Mouse (Mus musculus) hematopoietic stem cell, adult 5-6 weeks (primary cell): ENCODE measurements around the gene Slc25a16. TPM values are rescaled to one million over a fixed set of nuclear protein-coding genes. Genes with fewer than 3 reads are reported as not detected.
A peak's percentile ranks its signal among the peaks of the same experiment; 100 is the strongest.
"Not testable (repeated sequence)": the region's sequence is repeated elsewhere in the genome, so short reads cannot be mapped to it uniquely, and the experiment has no call there.

Experiments used
- ATAC-seq, 2 experiments: fragments of 125-278 bp in 1 of 2; replicated peaks in 1 of 2; 2 replicates each; pipeline ENCODE4 v1.8.0; 2016 to 2017; ENCODE audit warnings: inconsistent platforms in 2 of 2, mild to moderate bottlenecking in 2 of 2, moderate number of reproducible peaks in 2 of 2, low read depth in 1 of 2, moderate TSS enrichment in 1 of 2; ENCODE audit not compliant: low FRiP score in 2 of 2, poor library complexity in 2 of 2, severe bottlenecking in 2 of 2, insufficient read depth in 1 of 2, low TSS enrichment in 1 of 2
- total RNA-seq: library from RNA; stranded (forward); fragments of 172-1452, 232-1000 nt; gene quantifications from 2 replicates; pipeline ENCODE4 v1.2.3, GENCODE M21; 2017

The Slc25a16 gene
- total RNA-seq, 1 experiment from 2014 or later = 12.9 TPM

DNA sequence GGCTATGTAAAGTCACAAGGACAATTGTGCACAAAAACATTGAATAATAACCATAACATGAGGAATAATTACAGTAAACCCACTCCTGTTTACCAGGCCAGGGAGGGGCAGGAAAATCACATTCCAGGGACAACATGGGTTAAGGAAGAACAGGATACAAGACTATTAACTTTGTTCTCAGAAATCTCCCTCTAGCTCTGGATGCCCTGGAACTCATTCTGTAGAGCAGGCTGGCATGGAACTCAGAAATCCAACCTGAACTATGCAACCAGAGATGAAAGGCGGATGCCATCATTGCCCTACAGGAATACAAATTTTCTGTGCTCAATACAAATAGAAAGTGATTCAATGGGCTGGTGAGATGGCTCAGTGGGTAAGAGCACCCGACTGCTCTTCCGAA, 23.0 kb upstream of the Slc25a16 start:
- ATAC-seq = no peak

DNA sequence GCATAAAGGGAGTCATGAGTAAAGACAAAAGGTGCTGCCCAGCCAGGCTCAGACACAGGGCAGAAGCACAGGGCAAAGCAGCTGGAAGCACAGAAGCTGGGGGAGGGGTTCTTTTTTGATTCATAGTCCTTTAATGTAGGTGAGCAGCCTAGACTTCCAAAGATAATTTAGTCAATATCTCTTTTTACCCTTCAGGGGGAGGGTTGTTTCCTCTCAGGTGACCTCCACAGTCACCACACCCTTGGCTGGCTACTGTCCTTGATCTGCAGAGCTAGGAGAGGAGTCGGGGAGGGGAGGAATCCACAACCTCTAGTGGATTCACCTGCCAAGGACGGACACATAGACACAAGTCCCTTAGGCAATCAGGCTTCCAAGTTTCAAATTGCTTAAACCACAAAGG, 22.4 kb upstream of the Slc25a16 start:
- no peak for ATAC-seq

DNA sequence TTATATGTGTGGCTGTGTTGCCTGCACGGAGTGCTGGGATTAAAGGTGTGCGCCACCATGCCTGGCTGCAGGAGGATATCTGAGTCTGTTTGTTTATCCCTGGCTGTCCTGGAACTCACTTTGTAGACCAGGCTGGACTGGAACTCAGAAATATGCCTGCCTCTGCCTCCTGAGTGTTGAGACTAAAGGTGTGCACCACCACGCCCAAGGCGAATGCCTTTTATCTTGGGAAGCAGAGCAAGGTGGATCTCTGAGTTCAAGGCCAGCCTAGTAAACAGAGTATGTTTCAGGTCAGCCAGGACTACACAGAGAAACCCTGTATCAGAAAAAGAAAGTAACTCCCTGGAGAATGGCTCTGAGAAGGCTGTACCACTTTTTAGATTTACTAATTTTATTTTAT, 20.3 kb upstream of the Slc25a16 start:
- no peak for ATAC-seq

DNA sequence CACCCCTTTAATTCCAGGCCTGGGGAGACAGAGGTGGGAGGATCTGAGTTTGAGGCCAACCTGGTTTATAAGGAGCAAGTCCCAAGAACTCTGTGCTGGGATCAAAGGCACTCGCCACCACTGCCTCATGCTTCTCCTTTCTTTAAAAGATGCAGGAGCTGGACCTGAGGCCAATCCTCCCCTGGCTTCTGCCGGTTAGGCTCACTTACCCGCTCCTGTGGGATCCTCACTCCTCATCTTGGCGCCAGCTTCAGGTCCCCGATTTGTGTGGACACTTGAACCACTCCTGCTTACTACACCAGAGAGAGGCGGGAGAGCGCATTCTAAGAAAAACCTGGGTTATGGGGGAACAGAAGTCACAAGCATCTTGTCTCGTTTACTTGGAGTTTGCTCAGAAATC, 18.6 kb upstream of the Slc25a16 start:
- no peak for ATAC-seq

- ATAC-seq = no peak
These were observed 17.6 kb upstream of the Slc25a16 start for GRCm38 (mm10) chr10:62902829-62903228.

DNA sequence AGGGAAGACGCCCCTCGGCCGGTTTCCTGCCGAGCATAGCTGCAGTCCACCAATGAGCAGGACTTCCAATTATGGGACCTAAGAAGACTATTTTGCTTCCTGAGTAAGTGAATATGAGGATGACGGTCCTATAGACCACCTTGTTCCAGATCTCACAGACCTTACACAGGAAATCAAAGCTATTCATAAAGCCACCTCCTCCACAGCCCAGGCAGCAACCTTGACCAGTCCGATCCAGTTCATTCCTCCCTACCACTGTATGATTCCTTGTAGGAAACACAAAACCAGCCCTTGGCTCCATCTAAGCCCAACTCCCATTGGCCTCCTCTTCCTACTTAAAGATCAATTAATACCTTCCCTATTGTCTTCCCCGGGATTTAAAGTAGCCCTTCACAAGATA, 14.1 kb upstream of the Slc25a16 start:
- ATAC-seq = no peak

- not testable (repeated sequence) for ATAC-seq
These were observed 11.5 kb upstream of the Slc25a16 start, which contains the start of gene Tet1 for GRCm38 (mm10) chr10:62908896-62909295. Gene Tet1 (minus strand): TSS chr10:62908996.

- ATAC-seq = peak; percentile 51 to 56; a peak in 3 of 4 replicates
These were observed 9.3 kb upstream of the Slc25a16 start for GRCm38 (mm10) chr10:62911120-62911519.

DNA sequence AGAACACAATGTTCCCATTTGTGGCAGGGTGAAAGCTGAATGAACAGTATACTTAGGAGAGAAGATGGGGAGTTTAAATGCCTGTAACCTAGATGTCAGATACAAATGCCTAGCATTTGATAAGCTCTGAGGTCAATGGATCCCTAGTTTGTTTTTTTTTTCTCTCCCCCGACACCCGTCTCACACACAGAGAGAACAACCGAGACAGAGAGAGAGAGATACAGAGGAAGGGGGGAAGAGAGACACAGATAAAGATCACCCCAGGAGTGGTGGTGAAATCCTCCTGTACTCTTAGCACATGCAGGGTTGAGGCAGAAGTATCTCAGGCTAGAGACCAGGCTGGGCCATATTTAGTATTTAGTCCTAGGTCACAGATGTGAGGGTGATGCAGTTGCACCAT, 1.4 kb upstream of the Slc25a16 start:
- no peak for ATAC-seq

DNA sequence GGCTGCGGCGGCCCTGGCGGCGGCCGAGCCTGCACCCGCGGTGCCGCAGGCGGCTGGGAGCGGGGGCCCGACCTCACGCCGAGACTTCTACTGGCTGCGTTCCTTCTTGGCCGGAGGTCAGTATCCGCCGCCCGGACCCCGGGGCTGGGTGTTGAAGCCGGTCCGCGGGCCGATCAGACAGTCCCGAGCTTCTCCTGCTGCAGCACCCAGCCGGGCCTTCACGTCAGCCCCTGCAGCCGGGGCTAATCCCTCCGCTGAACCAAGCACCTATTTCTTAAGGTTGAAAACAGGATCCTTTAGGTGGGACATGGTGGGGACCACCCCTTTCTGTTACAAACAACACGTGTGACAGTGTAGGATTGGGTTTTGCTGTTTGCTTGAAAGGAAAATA, 328 bp downstream of the Slc25a16 start:
- ATAC-seq = no peak

DNA sequence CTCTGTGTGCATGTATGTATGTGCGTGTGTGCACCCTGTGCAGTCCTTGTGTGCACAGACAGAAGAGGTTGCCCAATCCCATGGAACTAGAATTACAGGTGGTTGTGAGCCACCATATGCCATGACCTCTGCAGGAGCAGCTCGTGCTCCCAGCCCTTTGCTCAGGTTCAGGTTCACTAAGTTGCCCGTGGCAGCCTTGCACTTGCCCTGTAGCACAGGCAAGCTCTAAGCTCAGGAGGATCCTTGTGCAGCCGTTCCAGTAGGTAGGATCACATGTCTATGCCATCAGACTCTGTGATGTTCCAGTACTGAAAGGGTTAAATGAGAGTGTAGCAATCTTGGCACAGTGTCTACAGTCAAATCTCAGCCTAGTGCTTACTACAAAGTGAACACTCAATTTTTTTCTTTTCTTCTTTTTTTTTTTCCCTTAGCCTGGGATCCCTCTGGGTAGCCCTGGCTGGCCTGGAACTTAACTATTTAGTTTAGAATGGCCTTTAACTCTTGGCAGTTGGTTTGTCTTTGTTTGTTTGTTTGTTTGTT, 3.7 kb downstream of the Slc25a16 start:
- ATAC-seq = no peak

DNA sequence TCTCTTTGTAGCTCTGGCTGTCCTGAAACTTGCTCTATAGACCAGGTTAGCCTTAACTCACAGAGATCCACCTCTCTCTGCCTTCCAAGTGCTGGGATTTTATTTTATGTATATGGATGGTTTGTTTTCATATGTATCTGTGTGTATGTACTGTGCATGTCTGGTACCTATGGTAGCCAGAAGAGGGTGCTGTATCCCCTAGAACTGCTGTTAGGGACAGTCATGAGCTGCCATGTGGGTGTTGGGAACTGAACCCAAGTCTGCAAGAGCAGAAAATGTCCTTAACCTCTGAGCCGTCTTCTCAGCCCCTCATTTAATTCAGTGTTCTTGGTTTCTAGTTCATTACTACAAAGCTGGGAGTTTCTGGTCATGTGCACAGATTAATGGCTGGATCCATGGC, 11.9 kb downstream of the Slc25a16 start:
- no peak for ATAC-seq

DNA sequence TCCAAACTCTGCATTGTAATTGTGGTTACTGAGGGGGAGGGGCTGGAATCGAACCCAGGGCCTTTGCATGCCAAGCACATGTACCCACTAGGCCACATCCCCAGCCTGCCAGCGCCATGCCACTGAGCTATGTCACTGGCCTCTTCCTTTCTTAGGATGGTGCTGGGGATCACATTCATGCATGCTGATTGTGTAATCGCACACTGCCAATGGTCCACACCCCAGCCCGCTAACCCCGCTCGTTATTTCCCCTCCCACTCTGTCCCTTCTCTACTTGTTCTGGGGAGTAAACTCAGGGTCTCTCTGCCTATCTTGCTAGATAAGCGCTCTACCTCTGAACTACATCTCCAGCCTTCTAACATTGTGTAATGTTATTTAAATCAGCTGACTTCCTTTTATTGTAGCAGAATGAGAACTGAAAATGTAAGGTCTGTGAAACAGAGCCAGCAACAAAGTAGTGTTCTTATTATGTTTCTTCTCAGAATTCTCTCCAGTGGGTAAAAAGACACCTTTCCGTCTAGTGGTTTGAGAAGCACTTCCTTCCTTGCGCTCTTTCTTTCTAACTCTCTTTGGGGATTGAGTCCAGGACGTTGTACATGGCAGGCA, 24.6 kb downstream of the Slc25a16 start:
- ATAC-seq = peak in 1 of 2 experiments; percentile 22; a peak in 1 of 4 replicates

DNA sequence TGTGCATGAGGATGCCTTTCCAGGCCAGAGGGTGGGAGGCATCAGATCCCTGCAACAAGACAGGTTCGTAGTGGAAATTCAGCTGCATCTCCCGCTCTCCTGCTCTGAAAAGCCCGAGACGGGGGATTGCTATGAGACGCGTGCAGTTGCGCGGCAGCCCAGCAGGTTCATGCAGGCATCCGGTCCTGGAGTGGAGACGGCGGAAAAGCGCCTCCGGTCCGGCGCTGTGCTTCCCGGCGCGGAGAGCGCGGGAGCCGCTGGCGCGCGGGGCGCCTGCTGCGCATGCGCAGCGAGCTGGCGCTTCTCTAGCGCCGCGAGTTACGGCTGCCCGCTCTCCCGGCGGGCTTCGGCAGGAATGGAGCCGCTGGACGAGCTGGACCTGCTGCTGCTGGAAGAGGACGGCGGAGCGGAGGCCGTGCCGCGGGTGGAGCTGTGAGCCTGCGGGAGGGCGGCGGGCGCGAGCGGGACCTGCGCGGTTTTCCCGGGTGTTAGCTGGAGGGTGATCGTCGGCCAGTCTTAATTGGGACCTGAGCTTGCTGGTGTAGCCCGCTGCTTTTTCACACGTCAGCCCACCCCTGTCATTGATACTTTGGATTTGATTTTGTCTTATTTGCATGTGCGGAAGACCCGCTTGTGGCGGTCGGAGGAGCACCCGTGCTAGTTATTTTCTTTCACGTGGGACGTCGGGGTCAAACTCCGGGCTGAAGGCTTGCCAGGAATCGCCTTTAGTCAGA, 26.5 kb downstream of the Slc25a16 start, which contains the start of gene Dna2:
TSS of gene Dna2 (plus strand) at position 289 of the 734 bp plus-strand sequence.
- peak; percentile 70 to 77 for ATAC-seq

GRCm38 (mm10) chr10:62948551-62948950, 28.1 kb downstream of the Slc25a16 start:
- ATAC-seq = peak; percentile 49 to 68; a peak in 3 of 4 replicates

- no peak for ATAC-seq
These were observed 43.5 kb downstream of the Slc25a16 start for GRCm38 (mm10) chr10:62963956-62964355.

GRCm38 (mm10) chr10:62965796-62966195, 45.4 kb downstream of the Slc25a16 start:
- no peak for ATAC-seq

DNA sequence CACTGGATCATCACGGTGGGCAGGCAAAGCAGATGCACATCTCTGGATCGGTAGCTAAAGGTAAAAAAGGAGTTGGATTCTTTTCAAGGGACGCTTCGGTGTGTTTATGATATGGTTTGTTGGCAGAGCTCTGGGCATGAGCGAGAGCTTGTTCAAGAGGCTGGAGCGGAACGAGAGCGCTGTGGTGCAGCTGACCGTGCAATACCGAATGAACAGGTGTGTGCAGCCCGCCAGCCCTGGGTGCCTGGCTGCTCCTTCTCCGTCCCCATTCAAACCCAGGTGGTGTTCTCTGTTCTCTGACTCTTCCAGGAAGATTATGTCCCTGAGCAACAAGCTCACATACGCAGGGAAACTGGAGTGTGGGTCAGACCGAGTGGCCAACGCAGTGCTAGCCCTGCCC, 45.9 kb downstream of the Slc25a16 start:
- ATAC-seq = no peak
